Mouse (Mus musculus): ENCODE measurements around the gene 4930480E11Rik.
"Not testable (repeated sequence)": the region's sequence is repeated elsewhere in the genome, so short reads cannot be mapped to it uniquely, and the experiment has no call there.

The 4930480E11Rik gene

GRCm38 (mm10) chrX:78369343-78369742, at the start of gene 4930480E11Rik:
TSS of gene 4930480E11Rik (plus strand) at chrX:78369643.
- no peak for DNase-seq (ENCODE audit: low spot score)

- not testable (repeated sequence) for DNase-seq (ENCODE audit: low spot score)
These were observed 33.9 kb downstream of the 4930480E11Rik start for GRCm38 (mm10) chrX:78403346-78403745.

All from urinary bladder, postnatal 10 days (tissue).